Mouse (Mus musculus) MEL (cell line): ENCODE data around the gene Frmpd4. TPM values are rescaled to one million over a fixed set of nuclear protein-coding genes. Genes with fewer than 3 reads are reported as not detected.

Experiments used
- DNase-seq: peaks from one replicate; pipeline ENCODE4 v3.0.0; 2011; ENCODE audit warnings: low read depth, low spot score
- H3K27ac ChIP-seq: 2 replicates; pipeline ENCODE4 v1.5.1; 2012; ENCODE audit warnings: low read depth, mild to moderate bottlenecking, control low read depth, low read length, moderate library complexity; ENCODE audit not compliant: control insufficient read depth
- H3K27me3 ChIP-seq, 2 experiments: fragments of 150-350 bp in 1 of 2; sonication (generic) in 1 of 2; 2 replicates each; pipeline ENCODE4 v1.6.1; 2012; ENCODE audit warnings: low read length in 2 of 2, mild to moderate bottlenecking in 2 of 2, improper control_type of control experiment in 1 of 2, moderate library complexity in 1 of 2; ENCODE audit not compliant: insufficient read depth in 2 of 2, control insufficient read depth in 1 of 2
- H3K36me3 ChIP-seq, 2 experiments: 2 replicates each; pipeline ENCODE4 v1.6.1; 2012 to 2014; ENCODE audit warnings: low read length in 2 of 2, improper control_type of control experiment in 1 of 2, inconsistent platforms in 1 of 2, mild to moderate bottlenecking in 1 of 2; ENCODE audit not compliant: insufficient read depth in 2 of 2, control insufficient read depth in 1 of 2
- H3K4me1 ChIP-seq, 2 experiments: fragments of 150-350 bp in 1 of 2; sonication (generic) in 1 of 2; 2 replicates each; pipeline ENCODE4 v1.6.1; 2012; ENCODE audit warnings: low read length in 2 of 2, improper control_type of control experiment in 1 of 2, mild to moderate bottlenecking in 1 of 2; ENCODE audit not compliant: insufficient read depth in 2 of 2, control insufficient read depth in 1 of 2
- H3K4me3 ChIP-seq, 2 experiments: fragments of 150-350 bp in 1 of 2; sonication (generic) in 1 of 2; 2 replicates each; pipeline ENCODE4 v1.5.1; 2012; ENCODE audit warnings: low read depth in 2 of 2, low read length in 2 of 2, mild to moderate bottlenecking in 2 of 2, moderate library complexity in 2 of 2, control low read depth in 1 of 2, improper control_type of control experiment in 1 of 2; ENCODE audit not compliant: control insufficient read depth in 1 of 2, insufficient read depth in 1 of 2
- H3K79me2 ChIP-seq: 2 replicates; pipeline ENCODE4 v1.6.1; 2012; ENCODE audit warnings: mild to moderate bottlenecking, low read length, moderate library complexity; ENCODE audit not compliant: control insufficient read depth, poor library complexity, insufficient read depth
- H3K9ac ChIP-seq: 2 replicates; pipeline ENCODE4 v1.6.1; 2012; ENCODE audit warnings: low read depth, mild to moderate bottlenecking, control low read depth, low read length, moderate library complexity; ENCODE audit not compliant: control insufficient read depth, poor library complexity, severe bottlenecking
- H3K9me3 ChIP-seq: fragments of 150-350 bp; sonication (generic); replicated peaks from 2 replicates; pipeline ENCODE4 v1.6.1; 2012; ENCODE audit warnings: mild to moderate bottlenecking, low read length, improper control_type of control experiment, moderate library complexity; ENCODE audit not compliant: insufficient read depth
- BHLHE40 ChIP-seq: IDR thresholded peaks from 2 replicates; pipeline ENCODE4 v1.6.1; 2012; ENCODE audit warnings: low read depth, mild to moderate bottlenecking, inconsistent platforms, low read length, improper control_type of control experiment, borderline replicate concordance
- CTCF ChIP-seq, 3 experiments: IDR thresholded peaks in 2 of 3; conservative IDR thresholded peaks in 1 of 3; 2 replicates each; pipeline ENCODE4 v1.5.1; 2011 to 2012; ENCODE audit warnings: low read length in 3 of 3, low read depth in 2 of 3, mild to moderate bottlenecking in 2 of 3, improper control_type of control experiment in 1 of 3, inconsistent platforms in 1 of 3, mixed read lengths in 1 of 3, moderate library complexity in 1 of 3; ENCODE audit not compliant: control insufficient read depth in 1 of 3, insufficient read depth in 1 of 3, poor library complexity in 1 of 3, severe bottlenecking in 1 of 3
- ELF1 ChIP-seq: IDR thresholded peaks from 2 replicates; pipeline ENCODE4 v1.6.1; 2014; ENCODE audit warnings: low read depth, mild to moderate bottlenecking, inconsistent platforms, low read length, improper control_type of control experiment, moderate library complexity
- ETS1 ChIP-seq: IDR thresholded peaks from 2 replicates; pipeline ENCODE4 v1.6.1; 2012; ENCODE audit warnings: low read depth, mild to moderate bottlenecking, inconsistent platforms, low read length, improper control_type of control experiment, moderate library complexity
- GABPA ChIP-seq: IDR thresholded peaks from 2 replicates; pipeline ENCODE4 v1.6.1; 2012; ENCODE audit warnings: low read depth, mild to moderate bottlenecking, inconsistent platforms, low read length, improper control_type of control experiment, moderate library complexity
- JUND ChIP-seq: IDR thresholded peaks from 2 replicates; pipeline ENCODE4 v1.6.1; 2011; ENCODE audit warnings: low read depth, mild to moderate bottlenecking, improper control_type of control experiment, low read length
- MAFK ChIP-seq: IDR thresholded peaks from 2 replicates; pipeline ENCODE4 v1.6.1; 2011; ENCODE audit warnings: low read depth, mild to moderate bottlenecking, low read length, improper control_type of control experiment, borderline replicate concordance
- MEF2A ChIP-seq: IDR thresholded peaks from 2 replicates; pipeline ENCODE4 v1.6.1; 2014; ENCODE audit warnings: low read depth, mild to moderate bottlenecking, inconsistent platforms, low read length, improper control_type of control experiment; ENCODE audit not compliant: poor library complexity, insufficient replicate concordance, severe bottlenecking; ENCODE audit errors: extremely low read depth
- NRF1 ChIP-seq: IDR thresholded peaks from 2 replicates; pipeline ENCODE4 v1.6.1; 2014; ENCODE audit warnings: low read depth, mild to moderate bottlenecking, inconsistent platforms, low read length, improper control_type of control experiment, moderate library complexity; ENCODE audit not compliant: poor library complexity, insufficient read depth, severe bottlenecking
- POLR2AphosphoS2 ChIP-seq: IDR thresholded peaks from 2 replicates; pipeline ENCODE4 v1.6.1; 2011; ENCODE audit warnings: low read length, improper control_type of control experiment
- RAD21 ChIP-seq: IDR thresholded peaks from 2 replicates; pipeline ENCODE4 v1.6.1; 2011; ENCODE audit warnings: mild to moderate bottlenecking, low read depth, low read length, improper control_type of control experiment
- TAL1 ChIP-seq: IDR thresholded peaks from 2 replicates; pipeline ENCODE4 v1.6.1; 2012; ENCODE audit warnings: mild to moderate bottlenecking, inconsistent platforms, low read length, moderate library complexity, mixed read lengths
- UBTF ChIP-seq: IDR thresholded peaks from 2 replicates; pipeline ENCODE4 v1.6.1; 2012; ENCODE audit warnings: low read depth, mild to moderate bottlenecking, inconsistent platforms, low read length, improper control_type of control experiment, moderate library complexity, borderline replicate concordance; ENCODE audit not compliant: insufficient read depth
- USF1 ChIP-seq: IDR thresholded peaks from 2 replicates; pipeline ENCODE4 v1.6.1; 2014; ENCODE audit warnings: low read depth, mild to moderate bottlenecking, inconsistent platforms, low read length, improper control_type of control experiment, moderate library complexity
- ZC3H11A ChIP-seq: IDR thresholded peaks from 2 replicates; pipeline ENCODE4 v1.6.1; 2012; ENCODE audit warnings: low read depth, mild to moderate bottlenecking, inconsistent platforms, low read length, improper control_type of control experiment
- ZMIZ1 ChIP-seq: IDR thresholded peaks from 2 replicates; pipeline ENCODE4 v1.6.1; 2012; ENCODE audit warnings: low read depth, mild to moderate bottlenecking, inconsistent platforms, low read length, improper control_type of control experiment, moderate library complexity
- polyA plus RNA-seq, 2 experiments: library from polyadenylated mRNA; stranded (reverse) in 1 of 2; unstranded in 1 of 2; fragments of >175 nt in 1 of 2; fragments of >200 nt in 1 of 2; gene quantifications; 2 replicates each; pipeline versions ENCODE4 v1.2.1 to v1.2.4; 2012; ENCODE audit warnings: low replicate concordance in 2 of 2, low read depth in 1 of 2; ENCODE audit not compliant: insufficient read length in 2 of 2, insufficient read depth in 1 of 2, missing spikeins in 1 of 2
- total RNA-seq: library from RNA; depleted of rRNA; stranded (reverse); fragments of 300-350 nt; gene quantifications from 2 replicates; pipeline ENCODE4 v1.2.3, GENCODE M21; 2012

Gene Frmpd4
- total and polyA plus RNA-seq, 3 experiments, result 0.11 to 0.77 TPM; not detected in 1

GRCm38 (mm10) chrX:168431206-168431605 lies 145.8 kb downstream of the Frmpd4 start:
- H3K36me3 ChIP-seq, result no peaks in the 10 kb centered on the region
- H3K27me3 ChIP-seq, result no peaks in the 10 kb centered on the region
- no peak overlapping the region for H3K27ac ChIP-seq
- H3K79me2 ChIP-seq, result no peaks in the 10 kb centered on the region
- no peaks in the 10 kb centered on the region for H3K4me1 ChIP-seq
- H3K4me3 ChIP-seq, result no peak overlapping the region
- TF ChIP-seq TAL1, result no peak
- no peak for TF ChIP-seq ZMIZ1
- no peak for TF ChIP-seq UBTF
- no peak for TF ChIP-seq MEF2A
- no peak for TF ChIP-seq MAFK
- no peak for TF ChIP-seq NRF1
- no peak for TF ChIP-seq CTCF (IDR thresholded peaks at IDR 0.05 in 2 of 3, conservative IDR thresholded peaks at IDR 0.05 in 1 of 3; ENCODE audit: control insufficient read depth in 1 of 3, insufficient read depth in 1 of 3, low read depth in 2 of 3, low read length in 3 of 3, poor library complexity in 1 of 3, severe bottlenecking in 1 of 3)
- no peaks in the 10 kb centered on the region for H3K9me3 ChIP-seq
- no peak for DNase-seq
- no peak overlapping the region for H3K9ac ChIP-seq

GRCm38 (mm10) chrX:168429814-168430213 lies 147.2 kb downstream of the Frmpd4 start:
- Histone ChIP-seq H3K27me3 (no peaks in the 10 kb centered on the region), H3K27ac (no peak overlapping the region), H3K9ac (no peak overlapping the region), H3K4me3 (no peak overlapping the region), H3K4me1 (no peaks in the 10 kb centered on the region), H3K9me3 (no peaks in the 10 kb centered on the region), H3K79me2 (no peaks in the 10 kb centered on the region), H3K36me3 (no peaks in the 10 kb centered on the region)
- TF ChIP-seq GABPA (no peak), ZC3H11A (no peak), BHLHE40 (no peak), USF1 (no peak), POLR2AphosphoS2 (no peak), ETS1 (no peak), UBTF (no peak), RAD21 (no peak), JUND (no peak), ELF1 (no peak), ZMIZ1 (no peak)
- DNase-seq, result no peak
